Mouse (Mus musculus): ENCODE data around the gene Siah1a.

GRCm38 (mm10) chr8:86735446-86736111 is 10.2 kb downstream of the Siah1a start:
- TF ChIP-seq POLR2A (IDR thresholded peaks at IDR 0.05; ENCODE audit: low read depth, low read length) (no peak), NELFE (IDR thresholded peaks at IDR 0.05; ENCODE audit: low read depth, low read length) (no peak), UBTF (IDR thresholded peaks at IDR 0.05; ENCODE audit: low read depth, low read length) (no peak), CTCF (conservative IDR thresholded peaks at IDR 0.05 in 1 of 2, IDR thresholded peaks at IDR 0.05 in 1 of 2; ENCODE audit: low read depth in 2 of 2, low read length in 2 of 2) (no peak), ZMIZ1 (IDR thresholded peaks at IDR 0.05; ENCODE audit: low read depth, low read length) (no peak), USF1 (IDR thresholded peaks at IDR 0.05; ENCODE audit: low read depth, low read length) (no peak), EP300 (IDR thresholded peaks at IDR 0.05; ENCODE audit: low read length) (no peak), MYC (IDR thresholded peaks at IDR 0.05; ENCODE audit: low read depth, low read length) (no peak), JUND (conservative IDR thresholded peaks at IDR 0.05; ENCODE audit: low read depth, low read length) (no peak), KAT2A (IDR thresholded peaks at IDR 0.05; ENCODE audit: insufficient replicate concordance, low read length) (no peak), E2F4 (IDR thresholded peaks at IDR 0.05; ENCODE audit: insufficient replicate concordance, low read depth, low read length) (no peak), MAFK (IDR thresholded peaks at IDR 0.05; ENCODE audit: insufficient replicate concordance, low read length) (no peak), MEF2A (IDR thresholded peaks at IDR 0.05; ENCODE audit: borderline replicate concordance, low read depth, low read length) (no peak), MAX (IDR thresholded peaks at IDR 0.05; ENCODE audit: low read length) (no peak)

Measured in CH12.LX (cell line).